Mouse (Mus musculus) embryonic facial prominence, embryonic 13.5 days (tissue): Measurements from ENCODE around the gene Thra. TPM values are rescaled to one million over a fixed set of nuclear protein-coding genes. Genes with fewer than 3 reads are reported as not detected.
"Not testable (repeated sequence)": the region's sequence is repeated elsewhere in the genome, so short reads cannot be mapped to it uniquely, and the experiment has no call there.

Source experiments
- ATAC-seq: fragments of 200-750 bp; cut with Nextera tagmentation; 2 replicates; pipeline ENCODE4 v1.8.0; 2017; ENCODE audit warnings: low read depth; ENCODE audit not compliant: insufficient number of reproducible peaks, insufficient read depth, low FRiP score, low TSS enrichment
- H3K27ac ChIP-seq: fragments of 300-500 bp; sonication (generic); 2 replicates; pipeline ENCODE4 v1.5.1; 2015; ENCODE audit warnings: moderate library complexity, mild to moderate bottlenecking, inconsistent platforms
- H3K27me3 ChIP-seq: fragments of 300-500 bp; sonication (generic); 2 replicates; pipeline ENCODE4 v1.6.1; 2015; ENCODE audit warnings: mild to moderate bottlenecking, inconsistent platforms
- H3K36me3 ChIP-seq: fragments of 300-500 bp; sonication (generic); 2 replicates; pipeline ENCODE4 v1.6.1; 2015; ENCODE audit warnings: mild to moderate bottlenecking, inconsistent platforms
- H3K4me1 ChIP-seq: fragments of 300-500 bp; sonication (generic); 2 replicates; pipeline ENCODE4 v1.6.1; 2015; ENCODE audit warnings: inconsistent platforms
- H3K4me2 ChIP-seq: fragments of 300-500 bp; sonication (generic); 2 replicates; pipeline ENCODE4 v1.6.1; 2015; ENCODE audit warnings: moderate library complexity, mild to moderate bottlenecking, inconsistent platforms
- H3K4me3 ChIP-seq: fragments of 300-500 bp; sonication (generic); 2 replicates; pipeline ENCODE4 v1.5.1; 2015; ENCODE audit warnings: mild to moderate bottlenecking, inconsistent platforms
- H3K9ac ChIP-seq: fragments of 300-500 bp; sonication (generic); 2 replicates; pipeline ENCODE4 v1.6.1; 2015; ENCODE audit warnings: mild to moderate bottlenecking, inconsistent platforms
- H3K9me3 ChIP-seq: fragments of 300-500 bp; sonication (generic); 2 replicates; pipeline ENCODE4 v1.6.1; 2016; ENCODE audit warnings: inconsistent platforms
- WGBS: fragments of 180-500 bp; shearing (Covaris S2); methylation state at CpG from one replicate; pipeline ENCODE4 v1.1.7; 2015; ENCODE audit warnings: mixed read lengths; 5-methylcytosine and 5-hydroxymethylcytosine counted together
- polyA plus RNA-seq: library from polyadenylated mRNA; unstranded; fragments of >200 nt; fragmentation: Nextera tagmentation; extraction: Ambion mirVana; gene quantifications from 2 replicates; pipeline ENCODE4 v1.2.1, GENCODE M21; 2015

Thra gene
- polyA plus RNA-seq, 1 experiment from 2014 or later: 46.5 TPM

- no peak for ATAC-seq
- Histone ChIP-seq H3K27me3 (no peaks in the 10 kb centered on the region), H3K27ac (no peak overlapping the region), H3K36me3 (peaks cover 61% of the 10 kb centered on the region), H3K4me1 (peaks cover 46% of the 10 kb centered on the region), H3K9me3 (no peaks in the 10 kb centered on the region), H3K4me3 (no peak overlapping the region), H3K4me2 (no peak overlapping the region), H3K9ac (no peak overlapping the region)
- WGBS: 86% methylated on average over 10 of the region's 10 CpGs
Measured at GRCm38 (mm10) chr11:98705021-98705420, 35.4 kb upstream of the Thra start.

GRCm38 (mm10) chr11:98707401-98708281 is 32.8 kb upstream of the Thra start:
- 65% methylated on average over 22 of the region's 22 CpGs for WGBS
- Histone ChIP-seq H3K27ac (peak overlapping the region; percentile 78), H3K27me3 (no peaks in the 10 kb centered on the region), H3K36me3 (peaks cover 80% of the 10 kb centered on the region), H3K4me2 (peak overlapping the region; percentile 24; the same call in 1 of the 2 replicates), H3K9me3 (no peaks in the 10 kb centered on the region), H3K4me1 (peaks cover 32% of the 10 kb centered on the region), H3K4me3 (no peak overlapping the region), H3K9ac (0 out of 2 replicates have a peak overlapping the region, but pooled peaks have one; percentile 44)
- ATAC-seq: peak; percentile 48; the same call in 1 of the 2 replicates

DNA sequence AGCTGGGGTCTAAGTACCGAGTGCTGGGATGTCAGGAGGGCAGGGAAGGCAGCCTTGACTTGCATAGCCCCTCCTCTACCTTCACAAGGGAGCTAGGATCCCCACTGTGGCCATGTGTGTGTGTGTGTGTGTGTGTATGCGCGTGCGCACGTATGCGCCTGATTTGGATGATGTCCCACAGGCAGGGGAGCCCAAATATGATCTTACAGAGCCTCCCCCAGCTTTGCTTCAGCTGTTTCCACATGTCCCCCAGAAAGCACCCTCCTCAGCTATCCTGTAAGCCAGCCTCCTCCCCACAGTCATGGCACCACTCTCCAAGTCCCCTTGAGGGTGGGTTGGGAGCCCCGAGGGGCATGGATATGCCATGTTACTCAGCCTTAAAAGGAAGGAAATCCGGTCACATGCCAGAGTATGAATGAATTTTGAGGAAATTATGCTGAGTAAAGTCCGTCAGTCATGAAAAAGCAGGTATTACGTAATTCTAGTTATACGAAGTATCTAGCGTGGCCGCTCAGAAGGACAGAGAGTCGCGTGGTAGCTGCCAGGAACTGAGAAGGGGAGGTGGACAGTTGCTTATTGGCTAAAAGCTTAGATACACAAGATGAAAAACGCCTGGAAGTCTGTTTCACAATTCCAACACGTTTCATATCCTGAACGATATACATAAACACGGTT is 32.0 kb upstream of the Thra start:
- 84% methylated on average over 19 of the region's 19 CpGs for WGBS
- H3K27ac ChIP-seq: peak overlapping the region; percentile 78
- H3K36me3 ChIP-seq: peaks cover 87% of the 10 kb centered on the region
- no peaks in the 10 kb centered on the region for H3K27me3 ChIP-seq
- H3K9me3 ChIP-seq: no peaks in the 10 kb centered on the region
- H3K9ac ChIP-seq: 0 out of 2 replicates have a peak overlapping the region, but pooled peaks have one; percentile 44
- H3K4me1 ChIP-seq: peaks cover 32% of the 10 kb centered on the region
- H3K4me3 ChIP-seq: no peak overlapping the region
- peak overlapping the region; percentile 24; the same call in 1 of the 2 replicates for H3K4me2 ChIP-seq
- ATAC-seq: no peak

DNA sequence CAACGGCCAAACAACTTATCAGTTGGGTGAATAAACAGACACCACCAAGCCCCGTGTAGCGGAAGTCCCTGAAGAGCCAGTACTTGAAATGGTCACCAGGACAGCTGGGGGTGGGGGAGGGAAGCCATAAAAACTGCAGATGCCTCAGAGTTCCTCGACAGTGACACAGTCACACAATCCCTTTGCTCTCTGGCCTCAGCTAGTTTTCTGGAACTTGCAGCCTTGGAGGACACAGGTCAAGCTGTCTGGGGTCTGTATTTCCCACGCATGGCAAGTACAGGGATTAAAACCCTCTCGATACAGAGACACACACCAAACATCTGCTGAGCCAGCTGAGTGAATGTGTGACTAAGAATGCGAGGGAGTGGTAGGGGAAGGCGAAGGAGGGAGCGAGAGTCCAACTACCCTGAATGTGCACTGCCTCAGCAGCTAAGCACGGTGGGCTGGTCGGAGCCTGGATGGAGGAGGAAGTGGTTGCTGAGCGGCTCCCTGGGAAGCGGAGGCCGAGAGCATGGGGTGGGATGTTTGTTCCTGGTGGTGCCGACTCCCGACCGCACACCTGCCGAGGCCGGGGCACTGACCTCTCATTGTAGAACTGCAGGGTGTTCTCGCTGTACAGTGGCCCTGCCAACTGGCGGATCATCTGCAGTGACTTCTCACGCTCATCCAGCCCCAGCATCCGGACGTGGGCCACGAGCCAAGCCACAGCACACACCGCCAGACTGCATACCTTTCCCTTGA is 31.3 kb upstream of the Thra start:
- H3K4me1 ChIP-seq: peaks cover 32% of the 10 kb centered on the region
- H3K27me3 ChIP-seq: no peaks in the 10 kb centered on the region
- no peak overlapping the region for H3K4me2 ChIP-seq
- H3K9me3 ChIP-seq: no peaks in the 10 kb centered on the region
- 84% methylated on average over 26 of the region's 26 CpGs for WGBS
- H3K9ac ChIP-seq: no peak overlapping the region
- H3K4me3 ChIP-seq: no peak overlapping the region
- peak overlapping the region; percentile 78; the same call in 1 of the 2 replicates for H3K27ac ChIP-seq
- ATAC-seq: no peak
- H3K36me3 ChIP-seq: peaks cover 90% of the 10 kb centered on the region

DNA sequence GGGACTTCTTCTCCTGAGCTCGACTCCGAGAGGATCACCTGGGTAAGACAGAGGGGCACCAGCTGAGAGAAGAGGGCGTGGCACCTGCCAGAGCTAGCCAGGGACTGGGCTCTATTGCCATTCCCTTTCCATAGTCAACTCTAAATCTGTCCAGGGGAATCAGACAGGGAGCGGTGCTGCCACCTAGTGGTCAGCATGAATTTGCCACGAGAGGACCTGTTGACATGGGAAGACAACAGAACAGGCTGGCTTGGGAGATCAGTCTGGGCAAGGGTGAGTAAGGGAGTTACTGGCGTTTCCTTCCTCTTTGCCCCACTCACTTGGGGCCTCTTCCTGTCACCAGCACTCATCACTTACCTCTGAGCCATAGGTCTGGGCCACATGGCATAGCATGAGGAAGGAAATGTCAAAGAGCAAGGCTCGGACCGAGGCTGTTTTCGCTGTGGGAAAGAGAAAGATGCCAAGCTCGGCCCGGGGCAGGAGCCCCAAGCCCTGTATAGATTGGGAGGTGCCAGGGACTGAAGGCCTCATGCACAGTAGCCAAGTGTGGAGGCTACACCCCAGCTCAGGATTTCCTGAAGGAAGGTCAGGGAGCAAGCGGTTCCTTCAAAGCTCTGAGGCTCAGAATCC is 29.9 kb upstream of the Thra start:
- ATAC-seq: no peak
- no peak overlapping the region for H3K4me2 ChIP-seq

GRCm38 (mm10) chr11:98711046-98711434 is 29.4 kb upstream of the Thra start:
- no peaks in the 10 kb centered on the region for H3K9me3 ChIP-seq
- 79% methylated on average over 4 of the region's 4 CpGs for WGBS
- no peak overlapping the region for H3K4me2 ChIP-seq
- peaks cover 90% of the 10 kb centered on the region for H3K36me3 ChIP-seq
- ATAC-seq: no peak
- no peaks in the 10 kb centered on the region for H3K27me3 ChIP-seq
- H3K4me1 ChIP-seq: peaks cover 32% of the 10 kb centered on the region
- peak overlapping the region; percentile 3; the same call in 1 of the 2 replicates for H3K27ac ChIP-seq
- no peak overlapping the region for H3K9ac ChIP-seq
- no peak overlapping the region for H3K4me3 ChIP-seq

More for the DNA sequence above, 29.9 kb upstream of the Thra start:
- WGBS: 54% methylated on average over 12 of the region's 12 CpGs
- Histone ChIP-seq H3K9me3 (no peaks in the 10 kb centered on the region), H3K36me3 (peaks cover 90% of the 10 kb centered on the region), H3K27ac (peak overlapping the region; percentile 3; the same call in 1 of the 2 replicates), H3K9ac (no peak overlapping the region), H3K27me3 (no peaks in the 10 kb centered on the region), H3K4me3 (no peak overlapping the region), H3K4me1 (peaks cover 32% of the 10 kb centered on the region)

DNA sequence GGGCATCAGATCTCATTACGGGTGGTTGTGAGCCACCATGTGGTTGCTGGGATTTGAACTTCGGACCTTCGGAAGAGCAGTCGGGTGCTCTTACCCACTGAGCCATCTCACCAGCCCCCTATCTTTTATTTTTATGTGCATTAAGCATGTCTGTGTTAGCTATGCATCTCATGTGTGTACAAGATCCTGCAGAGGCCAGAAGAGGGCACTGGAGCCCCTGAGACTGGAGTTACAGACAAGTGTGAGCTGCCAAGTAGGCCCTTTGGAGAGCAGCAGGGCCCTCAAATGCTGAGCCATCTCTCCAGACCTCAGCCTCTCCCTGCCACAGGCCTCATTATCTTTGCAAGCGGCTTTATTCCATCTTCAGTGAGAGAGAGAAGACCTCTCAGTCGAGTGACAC is 28.4 kb upstream of the Thra start:
- WGBS: 83% methylated on average over 6 of the region's 6 CpGs
- Histone ChIP-seq H3K4me1 (peaks cover 30% of the 10 kb centered on the region), H3K36me3 (peaks cover 90% of the 10 kb centered on the region)
- not testable (repeated sequence) for ATAC-seq, H3K27me3 ChIP-seq, H3K4me3 ChIP-seq, H3K27ac ChIP-seq, H3K4me2 ChIP-seq, H3K9ac ChIP-seq, H3K9me3 ChIP-seq

GRCm38 (mm10) chr11:98713703-98714102 is 26.7 kb upstream of the Thra start:
- H3K36me3 ChIP-seq: peaks cover 83% of the 10 kb centered on the region
- ATAC-seq: no peak
- no peak overlapping the region for H3K4me2 ChIP-seq
- peaks cover 23% of the 10 kb centered on the region for H3K4me1 ChIP-seq
- H3K9ac ChIP-seq: no peak overlapping the region
- no peaks in the 10 kb centered on the region for H3K27me3 ChIP-seq
- no peak overlapping the region for H3K27ac ChIP-seq
- H3K4me3 ChIP-seq: no peak overlapping the region
- no peaks in the 10 kb centered on the region for H3K9me3 ChIP-seq
- 82% methylated on average over 12 of the region's 12 CpGs for WGBS

DNA sequence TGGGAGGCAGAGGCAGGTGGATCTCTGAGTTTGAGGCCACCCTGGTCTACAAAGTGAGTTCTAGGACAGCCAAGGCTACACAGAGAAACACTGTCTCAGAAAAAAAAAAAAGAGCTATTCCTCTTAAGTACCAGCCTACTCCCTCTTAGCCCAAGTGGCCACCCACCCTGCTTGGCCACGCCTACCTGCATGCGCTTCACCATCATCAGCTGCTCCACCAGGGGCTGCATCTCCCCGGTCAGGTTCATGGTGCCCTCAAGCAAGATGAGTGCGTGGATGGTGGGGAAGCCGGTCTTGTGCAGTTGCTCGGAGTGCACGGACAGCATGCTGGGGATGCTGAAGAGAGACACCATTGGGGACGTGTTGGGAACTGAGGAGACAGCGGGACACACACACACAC is 24.5 kb upstream of the Thra start:
- Histone ChIP-seq H3K9me3 (no peaks in the 10 kb centered on the region), H3K27ac (no peak overlapping the region), H3K27me3 (no peaks in the 10 kb centered on the region), H3K4me3 (no peak overlapping the region), H3K36me3 (peaks cover 69% of the 10 kb centered on the region), H3K4me2 (no peak overlapping the region), H3K9ac (no peak overlapping the region), H3K4me1 (peaks cover 12% of the 10 kb centered on the region)
- WGBS: 90% methylated on average over 9 of the region's 9 CpGs
- no peak for ATAC-seq

DNA sequence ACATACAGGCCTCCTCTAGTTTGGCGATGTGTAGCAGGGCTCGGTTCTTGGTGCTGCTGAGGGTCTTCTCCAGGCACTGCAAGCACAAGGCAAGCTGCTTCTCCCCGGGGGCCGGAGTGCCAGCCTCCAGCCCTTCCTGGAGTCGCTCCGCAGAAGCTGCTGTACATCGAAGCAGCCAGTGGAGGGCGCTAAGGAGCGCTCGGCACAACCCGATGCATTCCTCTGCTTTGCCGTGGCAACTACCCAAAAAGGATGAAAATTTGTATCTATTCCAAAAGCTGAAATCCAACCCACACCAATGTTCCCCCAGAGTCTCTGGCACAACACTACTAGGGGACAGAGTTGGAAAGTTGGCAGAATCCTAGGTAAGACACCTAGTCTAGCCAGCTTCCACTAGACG is 22.5 kb upstream of the Thra start:
- WGBS: 12% methylated on average over 13 of the region's 13 CpGs
- Histone ChIP-seq H3K4me2 (0 out of 2 replicates have a peak overlapping the region, but pooled peaks have one; percentile 19), H3K27me3 (no peaks in the 10 kb centered on the region), H3K27ac (peak overlapping the region; percentile 52; the same call in 1 of the 2 replicates), H3K36me3 (peaks cover 57% of the 10 kb centered on the region), H3K9me3 (no peaks in the 10 kb centered on the region), H3K4me3 (no peak overlapping the region), H3K9ac (0 out of 2 replicates have a peak overlapping the region, but pooled peaks have one; percentile 32), H3K4me1 (peaks cover 12% of the 10 kb centered on the region)
- ATAC-seq: no peak

GRCm38 (mm10) chr11:98720756-98721155 is 19.7 kb upstream of the Thra start:
- H3K4me1 ChIP-seq: peaks cover 12% of the 10 kb centered on the region
- 72% methylated on average over 2 of the region's 2 CpGs for WGBS
- no peaks in the 10 kb centered on the region for H3K9me3 ChIP-seq
- no peak overlapping the region for H3K27ac ChIP-seq
- H3K27me3 ChIP-seq: no peaks in the 10 kb centered on the region
- no peak overlapping the region for H3K9ac ChIP-seq
- H3K36me3 ChIP-seq: peaks cover 56% of the 10 kb centered on the region
- no peak overlapping the region for H3K4me2 ChIP-seq
- no peak overlapping the region for H3K4me3 ChIP-seq
- no peak for ATAC-seq
